Mouse (Mus musculus): ENCODE results near the gene Nr1d1.

DNA sequence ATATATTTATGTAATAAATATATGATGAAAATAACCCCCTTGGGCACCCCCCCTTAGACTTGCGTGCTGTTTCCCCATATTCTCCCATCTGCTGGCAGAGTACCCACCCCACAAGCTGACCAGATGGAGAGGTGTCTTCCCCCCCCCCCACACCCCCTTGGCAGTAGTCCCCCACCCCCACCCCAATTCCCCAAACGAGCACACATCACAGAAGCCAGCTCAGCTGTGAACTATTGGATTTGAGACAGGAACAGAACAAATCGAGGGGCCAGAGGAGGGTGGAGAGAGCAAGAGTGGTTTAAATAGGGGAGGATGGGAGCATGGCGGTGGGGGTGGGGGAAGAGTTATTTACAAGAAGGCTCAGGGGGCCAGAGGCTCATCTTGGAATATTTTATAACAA, 7.4 kb downstream of the Nr1d1 start:
- no peak for TF ChIP-seq POLR2A (IDR thresholded peaks at IDR 0.05; ENCODE audit: low read depth, low read length)
- no peak for TF ChIP-seq CTCF (IDR thresholded peaks at IDR 0.05; ENCODE audit: extremely low read depth, insufficient read depth, insufficient read length, insufficient replicate concordance)

Measured in spleen, adult 2 months (tissue).